Mouse (Mus musculus) neural tube, embryonic 10.5 days (tissue): ENCODE results near the gene Cgrrf1.
A peak's percentile ranks its signal among the peaks of the same experiment; 100 is the strongest.

Experiments used
- DNase-seq: peaks from one replicate; pipeline ENCODE4 v3.0.0-alpha.2; 2017; ENCODE audit warnings: low spot score; ENCODE audit errors: extremely low spot score

Cgrrf1 gene

GRCm38 (mm10) chr14:46821873-46822716 is 9.8 kb upstream of the Cgrrf1 start, which contains the start of gene Gmfb:
TSS of gene Gmfb (minus strand) at chr14:46822242.
- peak; percentile 94 for DNase-seq

GRCm38 (mm10) chr14:46823996-46824395 is 7.9 kb upstream of the Cgrrf1 start:
- no peak for DNase-seq

GRCm38 (mm10) chr14:46827430-46827829 is 4.5 kb upstream of the Cgrrf1 start:
- no peak for DNase-seq

DNA sequence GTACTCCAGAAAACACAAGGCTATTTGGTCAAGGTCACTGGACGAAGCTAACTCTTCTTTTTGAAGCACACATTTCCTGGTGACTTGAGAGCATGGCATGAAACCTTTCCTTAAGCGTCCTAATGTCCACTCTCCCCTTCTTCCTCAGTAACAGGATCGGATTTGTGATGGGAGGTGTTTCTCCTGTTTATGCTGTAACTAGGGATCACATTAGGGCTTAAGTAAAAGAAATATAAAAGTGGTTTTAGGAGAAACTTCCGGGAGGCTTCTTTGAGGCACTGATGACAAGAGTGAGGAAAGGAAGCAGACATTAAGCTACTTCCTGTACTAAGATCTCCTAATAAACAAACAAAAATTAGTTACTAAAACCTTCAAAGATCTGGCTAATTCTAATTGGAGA is 630 bp upstream of the Cgrrf1 start:
- DNase-seq = no peak

- peak; percentile 18 for DNase-seq
These were observed 688 bp downstream of the Cgrrf1 start for GRCm38 (mm10) chr14:46832354-46833272.

DNA sequence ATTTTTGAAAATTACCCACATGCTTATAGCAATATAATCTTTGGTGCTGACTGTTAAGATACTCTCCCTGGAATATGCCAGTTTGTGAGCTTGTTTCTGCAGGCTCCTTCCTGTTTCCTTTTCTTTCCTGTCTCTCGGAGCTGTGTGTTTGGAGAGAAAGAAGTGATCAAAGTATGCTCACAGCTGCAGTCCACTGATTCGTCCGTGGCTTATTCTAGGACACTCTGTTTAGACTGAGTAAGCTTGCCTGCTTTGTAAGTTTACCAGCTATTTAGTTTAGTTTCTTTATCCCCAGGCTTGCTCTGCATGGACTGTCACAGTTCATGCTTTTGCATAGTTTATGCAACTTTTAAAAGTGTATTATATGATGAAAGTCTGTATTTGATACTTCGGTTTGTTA is 7.4 kb downstream of the Cgrrf1 start:
- DNase-seq = no peak

GRCm38 (mm10) chr14:46845706-46846105 is 13.8 kb downstream of the Cgrrf1 start:
- no peak for DNase-seq

- no peak for DNase-seq
These were observed 16.2 kb downstream of the Cgrrf1 start for GRCm38 (mm10) chr14:46848063-46848590.

GRCm38 (mm10) chr14:46848736-46849135 is 16.8 kb downstream of the Cgrrf1 start:
- no peak for DNase-seq

- no peak for DNase-seq
These were observed 17.8 kb downstream of the Cgrrf1 start for GRCm38 (mm10) chr14:46849769-46850168.

GRCm38 (mm10) chr14:46853677-46854076 is 21.8 kb downstream of the Cgrrf1 start:
- no peak for DNase-seq

GRCm38 (mm10) chr14:46862922-46863321 is 31.0 kb downstream of the Cgrrf1 start:
- DNase-seq = no peak

- peak; percentile 53 for DNase-seq
These were observed 49.0 kb downstream of the Cgrrf1 start for GRCm38 (mm10) chr14:46880935-46881334.

DNA sequence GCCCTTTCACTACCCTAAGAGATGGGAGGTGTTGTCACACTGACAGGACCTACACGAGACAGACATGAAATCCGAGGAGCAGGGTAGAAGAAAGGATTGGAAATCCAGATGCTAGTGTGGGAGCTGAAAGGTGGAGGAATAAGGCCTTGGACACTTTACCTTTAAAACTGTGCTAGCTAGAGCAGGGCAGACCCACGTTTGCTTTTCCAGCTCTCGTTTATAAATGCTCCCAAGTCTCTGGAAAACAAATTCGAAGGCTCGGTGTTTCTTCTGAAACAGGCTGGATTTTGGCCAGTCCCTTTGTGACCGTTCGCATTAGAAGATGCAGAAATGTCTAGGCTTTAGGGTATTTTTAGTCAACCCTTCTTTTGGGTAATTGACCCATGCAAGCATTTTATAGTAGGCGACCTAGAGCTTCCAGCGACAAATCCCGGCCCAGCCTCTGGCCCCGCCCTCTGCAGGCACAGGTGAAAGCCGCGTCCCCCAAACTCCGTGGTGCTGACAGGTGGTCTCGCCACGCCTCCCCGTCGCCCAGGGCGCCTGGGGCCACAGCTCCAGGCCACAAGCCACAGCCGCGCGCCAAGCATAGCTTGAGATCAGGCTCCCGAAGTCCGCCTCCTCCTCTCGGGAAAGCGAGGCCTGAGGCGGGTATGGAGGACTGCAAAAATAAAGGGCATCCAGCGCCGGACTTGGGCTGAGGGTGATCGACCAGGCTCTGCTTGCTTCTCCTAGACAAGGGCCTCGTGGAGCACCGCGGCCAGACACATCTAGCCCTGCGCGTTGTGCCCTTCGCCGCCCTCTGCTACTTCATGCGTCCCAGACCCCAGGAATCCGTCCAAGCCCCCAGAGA is 49.9 kb downstream of the Cgrrf1 start:
- DNase-seq = peak; percentile 70

DNA sequence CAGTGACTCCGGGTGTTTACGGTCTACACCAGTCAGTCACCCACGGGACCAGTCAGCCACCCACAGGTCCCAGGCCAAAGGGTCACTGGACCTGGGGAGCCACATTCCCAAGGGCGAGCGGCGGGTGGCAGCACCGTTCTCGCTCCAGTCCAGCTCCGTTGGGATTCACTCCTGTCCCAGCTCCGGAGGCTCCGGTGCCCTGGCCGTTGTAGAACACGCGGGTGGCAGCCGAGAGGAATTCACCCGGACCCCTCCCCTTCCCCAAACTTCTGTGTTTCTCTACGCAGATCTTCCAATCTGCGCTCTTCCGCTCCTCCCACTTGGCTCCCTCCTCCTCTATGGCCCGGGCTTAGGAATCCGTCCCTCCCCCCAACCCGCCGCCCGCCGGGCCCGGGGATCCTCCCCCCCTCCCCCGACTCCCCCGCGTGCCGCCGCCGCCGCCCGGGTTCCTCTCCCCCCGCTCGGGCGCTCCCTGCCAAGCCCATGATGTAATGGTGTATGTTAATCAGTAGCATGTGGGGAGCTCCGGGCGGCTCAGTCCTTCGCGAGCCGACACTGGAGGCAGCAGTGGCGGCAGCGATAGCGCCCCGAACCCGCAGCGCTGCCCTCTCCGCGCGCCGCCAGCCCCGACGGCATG is 50.6 kb downstream of the Cgrrf1 start, which contains the start of gene Samd4:
TSS of gene Samd4 (plus strand) at position 424 of the 637 bp plus-strand sequence.
- peak; percentile 80 for DNase-seq

DNA sequence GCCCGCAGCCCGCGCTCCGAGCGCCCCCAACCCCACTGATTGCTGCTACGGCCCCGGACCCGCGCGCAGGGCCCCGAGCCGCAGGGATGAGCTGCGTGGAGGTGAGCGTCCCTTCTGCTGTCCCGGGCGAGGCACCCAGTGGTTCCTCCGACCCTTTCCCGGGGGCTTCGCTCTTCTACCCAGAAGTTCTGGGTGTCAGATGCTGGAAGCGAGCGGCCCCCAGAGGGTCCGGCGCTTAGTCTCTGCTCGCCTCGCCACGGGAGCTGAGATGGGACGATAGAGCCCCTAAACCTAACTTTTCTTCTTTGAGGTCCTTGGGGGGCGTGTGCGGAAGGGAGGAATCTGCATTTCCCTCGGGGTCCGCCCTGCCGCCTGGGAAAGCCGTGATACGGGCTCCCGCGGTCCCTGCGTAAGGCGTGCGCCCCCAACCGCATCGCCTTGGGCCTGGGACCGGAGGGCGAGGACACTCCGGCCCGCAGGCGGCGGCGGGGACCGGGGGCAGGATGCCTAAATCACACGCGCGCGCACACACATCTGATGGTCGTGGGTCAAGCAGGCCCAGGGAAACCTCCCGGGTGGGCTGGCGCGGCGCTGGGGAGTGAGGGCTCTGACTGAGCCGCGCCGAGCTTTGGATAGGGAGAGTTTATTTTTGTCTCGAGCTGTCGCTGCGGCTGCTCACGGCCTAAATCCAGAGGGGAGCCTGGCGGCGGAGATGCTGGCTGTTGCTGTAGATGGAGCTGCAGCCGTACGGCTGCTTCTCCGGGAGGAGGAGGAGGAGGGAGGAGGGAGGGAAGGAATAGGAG is 51.3 kb downstream of the Cgrrf1 start:
- peak; percentile 72 for DNase-seq

GRCm38 (mm10) chr14:46883871-46884441 is 52.0 kb downstream of the Cgrrf1 start:
- peak; percentile 77 for DNase-seq

- peak; percentile 80 for DNase-seq
These were observed 52.9 kb downstream of the Cgrrf1 start for GRCm38 (mm10) chr14:46884701-46885428.

GRCm38 (mm10) chr14:46885429-46885755 is 53.5 kb downstream of the Cgrrf1 start:
- DNase-seq = no peak
